Mouse (Mus musculus) adrenal gland, adult 8-10 months (tissue): Measurements from ENCODE around the gene Fam90a1b. TPM values are rescaled to one million over a fixed set of nuclear protein-coding genes. Genes with fewer than 3 reads are reported as not detected.
"Not testable (repeated sequence)": the region's sequence is repeated elsewhere in the genome, so short reads cannot be mapped to it uniquely, and the experiment has no call there.

Experiments
- DNase-seq: peaks from one replicate; pipeline ENCODE4 v3.0.0; 2022
- microRNA-seq, 2 experiments: library from miRNA; unstranded; fragments of <30 nt; microRNA quantifications; one replicate each; pipeline ENCODE4 v1.2.0; 2022
- total RNA-seq, 4 experiments: library from RNA; stranded (reverse); gene quantifications; 2 replicates each; pipeline ENCODE4 v1.2.4; 2022

Gene Fam90a1b
- total RNA-seq: not detected

DNA sequence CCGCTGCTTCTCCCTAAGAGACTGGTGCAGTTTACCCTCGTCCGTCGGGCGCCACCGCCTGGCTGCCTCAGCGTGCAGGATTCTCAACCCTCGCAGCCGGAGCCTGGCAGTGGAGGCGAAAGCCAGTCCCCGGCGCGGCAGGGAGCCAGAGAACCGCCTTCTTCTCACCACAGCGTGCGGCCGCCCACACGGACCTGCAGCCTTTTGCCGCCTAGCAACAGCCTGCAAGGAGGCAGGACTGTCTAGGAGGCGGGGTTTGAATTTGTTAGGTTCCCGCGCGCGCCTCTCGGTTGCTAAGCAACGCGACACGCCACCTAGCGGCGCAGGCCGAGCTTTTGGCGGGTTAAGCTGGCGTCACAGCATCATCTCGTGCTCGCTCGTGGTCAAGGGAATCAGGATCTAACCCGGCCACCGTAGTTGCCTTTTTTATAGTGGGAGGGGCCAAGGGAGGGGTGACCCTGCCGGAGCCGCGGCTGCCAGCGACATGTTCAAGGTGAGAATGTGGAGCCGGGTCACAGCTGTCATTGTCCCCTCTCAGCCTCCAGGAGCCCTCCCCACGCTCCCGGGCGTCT lies at the start of gene Fam90a1b, which contains the start of gene Apoo:
TSS of gene Fam90a1b (minus strand) at position 108 of the 572 bp plus-strand sequence.
TSS of gene Apoo (plus strand) at position 448 of the 572 bp plus-strand sequence.
- peak; percentile 97 for DNase-seq

DNA sequence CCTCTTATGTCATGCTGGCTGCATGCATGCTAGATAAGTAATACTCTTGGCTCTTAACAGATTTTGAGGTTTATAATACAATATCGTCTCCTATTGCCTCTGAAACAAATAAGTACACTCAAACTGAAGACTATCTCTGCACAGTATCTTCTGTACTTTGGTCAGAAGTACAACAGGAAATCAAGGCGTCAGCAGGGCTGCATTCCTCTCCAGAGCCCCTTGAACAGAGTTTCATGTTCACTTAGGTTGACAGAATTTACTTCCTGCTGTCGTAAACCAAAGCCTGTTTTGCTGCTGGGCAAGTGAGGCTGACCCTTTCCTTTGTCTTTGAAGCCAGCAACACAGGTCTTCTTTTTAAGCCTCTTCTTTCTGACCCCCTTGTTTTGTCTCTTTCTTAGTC lies 42.4 kb upstream of the Fam90a1b start:
- DNase-seq: no peak

DNA sequence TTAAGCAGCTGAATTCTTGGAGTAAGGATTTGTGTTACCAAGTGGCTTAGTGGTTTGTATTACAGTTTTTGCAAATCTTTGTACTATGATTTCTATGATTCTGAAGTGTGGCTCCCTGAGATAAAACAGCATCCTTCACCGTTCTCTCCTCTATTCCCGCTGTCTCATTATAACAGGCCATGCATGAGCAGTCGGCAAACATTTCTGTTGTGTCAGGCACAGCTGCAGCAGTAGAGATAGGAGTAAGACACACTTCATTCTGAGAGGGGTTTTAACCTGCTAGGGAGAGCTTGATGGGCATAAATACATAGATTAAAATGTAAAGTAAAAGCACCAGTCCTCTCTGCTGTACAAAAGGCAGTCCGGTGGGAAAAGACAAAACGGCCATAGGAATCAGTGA lies 12.2 kb upstream of the Fam90a1b start:
- DNase-seq: no peak

DNA sequence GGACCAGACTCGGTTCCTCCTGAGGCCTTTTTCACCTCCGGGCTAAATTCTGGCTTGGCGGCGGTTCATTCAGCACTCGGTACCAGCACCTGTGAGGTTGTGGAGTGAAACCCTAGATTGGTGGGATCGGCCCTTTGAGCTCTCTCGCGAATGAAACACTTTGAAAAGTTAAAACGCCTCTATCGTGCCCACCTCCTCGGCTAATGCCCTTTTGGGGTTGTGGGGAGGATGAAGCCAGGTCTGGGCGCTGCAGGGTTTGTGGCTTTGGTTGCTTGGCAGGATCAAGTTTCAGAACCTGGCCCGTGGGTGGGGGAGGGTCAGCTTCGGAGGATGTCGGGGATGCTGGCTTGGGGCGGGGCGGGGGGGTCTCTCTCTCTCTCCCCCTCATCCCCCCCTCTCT lies 671 bp upstream of the Fam90a1b start:
- peak; percentile 3 for DNase-seq

DNA sequence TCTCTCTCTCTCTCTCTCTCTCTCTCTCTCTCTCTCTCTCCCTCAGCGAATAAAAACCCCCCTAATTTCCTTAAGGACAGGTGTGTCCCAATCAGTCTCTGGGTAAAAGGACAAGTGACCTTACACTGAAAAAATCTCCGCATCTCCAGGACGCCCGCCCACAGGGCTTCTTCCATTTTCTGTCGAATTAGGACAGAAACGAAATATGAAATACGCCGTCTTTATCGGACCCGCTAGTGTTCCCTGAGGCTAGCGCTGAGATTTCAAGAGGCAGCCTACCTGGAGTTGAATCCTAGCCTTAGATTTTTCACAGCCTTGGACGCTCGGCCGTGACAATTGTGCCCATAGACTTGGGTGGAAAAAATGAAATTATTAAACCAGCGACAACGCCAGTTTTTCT lies 548 bp downstream of the Fam90a1b start:
- no peak for DNase-seq

DNA sequence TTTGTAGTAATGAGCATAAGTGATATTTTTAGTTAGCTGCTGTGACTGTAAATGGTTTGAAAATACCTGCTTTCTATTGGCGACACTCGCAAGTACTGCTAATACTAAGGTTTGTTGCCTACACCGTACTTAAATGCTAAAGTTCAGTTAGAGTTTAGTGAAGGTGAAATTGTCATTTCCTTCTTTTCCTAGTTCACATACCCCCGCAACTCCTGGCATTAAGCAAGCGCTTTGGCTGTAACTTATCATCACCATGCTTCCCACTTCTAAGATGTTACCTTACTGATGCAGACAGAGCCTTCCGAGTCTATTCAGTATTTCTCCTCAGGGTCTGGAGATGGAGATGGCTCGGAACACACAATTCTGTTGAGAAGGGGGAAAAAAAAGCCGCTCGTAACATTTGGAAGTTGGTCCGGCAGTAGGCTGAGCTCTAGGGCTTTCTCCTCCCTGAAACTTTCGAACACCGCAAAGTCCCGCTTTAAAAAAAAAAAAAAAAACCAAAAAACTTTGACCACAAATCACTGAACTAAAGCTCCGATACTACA lies 1.1 kb downstream of the Fam90a1b start:
- DNase-seq: no peak

DNA sequence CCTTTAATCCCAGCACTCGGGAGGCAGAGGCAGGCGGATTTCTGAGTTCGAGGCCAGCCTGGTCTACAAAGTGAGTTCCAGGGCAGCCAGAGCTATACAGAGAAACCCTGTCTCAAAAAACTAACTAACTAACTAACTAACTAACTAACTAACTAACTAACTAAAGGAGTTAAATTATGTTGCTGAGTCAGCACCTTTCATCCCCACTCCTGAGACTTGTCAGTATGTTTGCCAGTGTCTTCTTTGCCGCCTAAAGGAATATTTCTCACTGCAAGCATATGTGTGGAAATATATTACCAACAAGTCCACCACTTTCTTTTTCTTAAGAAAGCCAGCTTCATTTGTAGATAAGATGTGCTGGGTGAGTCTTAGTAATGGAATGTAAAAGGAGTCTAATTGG lies 22.9 kb downstream of the Fam90a1b start:
- DNase-seq: not testable (repeated sequence)

DNA sequence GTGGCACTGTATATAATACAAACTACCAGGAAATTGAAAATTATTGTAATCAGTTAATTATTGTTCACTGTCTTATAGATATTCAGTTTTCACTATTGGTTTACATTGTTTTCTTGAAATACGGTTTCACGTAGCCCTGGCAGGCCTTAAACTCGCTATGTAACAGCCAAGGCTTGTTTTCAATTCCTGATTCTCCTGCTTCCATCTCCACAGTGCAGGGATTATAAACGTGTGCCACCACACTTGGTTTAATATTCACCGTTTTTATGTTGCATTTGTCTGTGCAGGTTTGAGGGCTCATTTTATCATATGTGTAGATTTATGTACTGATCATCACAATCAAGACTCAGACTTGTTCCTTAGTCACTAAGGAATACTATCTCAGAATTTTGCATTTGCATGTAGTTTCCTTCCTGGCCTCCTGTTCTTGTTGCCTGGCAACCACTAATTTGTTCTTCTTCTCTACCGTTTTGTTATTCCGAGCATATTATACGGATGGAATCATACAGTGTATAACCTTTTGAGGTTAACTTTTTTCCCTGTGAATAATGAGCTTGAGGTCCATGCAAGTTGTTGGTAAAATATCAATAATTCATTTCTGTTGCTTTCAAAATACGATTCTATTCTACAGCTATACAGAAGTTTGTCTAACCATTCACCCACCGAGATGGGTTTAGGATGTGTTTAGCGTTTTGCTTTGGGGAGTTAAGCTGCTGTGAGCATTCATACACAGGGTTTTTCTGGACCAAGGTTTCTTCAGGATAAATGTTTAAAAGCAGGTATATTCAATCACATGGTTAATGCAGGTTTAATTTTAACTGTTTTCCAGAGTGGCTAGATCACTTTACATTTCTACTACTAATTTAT lies 45.3 kb downstream of the Fam90a1b start:
- DNase-seq: no peak

Small RNA genes within 50 kb of the gene (microRNA-seq; reads per million reads assigned to microRNA genes)
- 0 reads per million in 2 experiments for gene Gm44477

Other genes starting within 250 kb of the Fam90a1b start
- gene Zfx, start 243.1 kb downstream of the Fam90a1b start, total RNA-seq: 10 to 100 TPM; 28.8 to 47.7 (median 41.3) TPM
- gene Eif2s3x, start 153.9 kb downstream of the Fam90a1b start, total RNA-seq: 100 to 1,000 TPM; 120 to 235 (median 168) TPM
- gene Klhl15, start 132.2 kb downstream of the Fam90a1b start, total RNA-seq: 10 to 100 TPM; 14.7 to 23.6 (median 18.4) TPM
- gene Apoo, start 340 bp upstream of the Fam90a1b start, total RNA-seq: 10 to 100 TPM; 38.0 to 62.9 (median 52.9) TPM
- 100 to 1,000 TPM; 241 to 298 (median 281) TPM for gene Maged1, start 175.4 kb upstream of the Fam90a1b start, total RNA-seq